Mouse (Mus musculus): ENCODE data around the gene Cmc1. TPM values are rescaled to one million over a fixed set of nuclear protein-coding genes. Genes with fewer than 3 reads are reported as not detected.
A peak's percentile ranks its signal among the peaks of the same experiment; 100 is the strongest.

Cmc1 gene
- polyA plus RNA-seq, 1 experiment from 2014 or later = 30.5 TPM

DNA sequence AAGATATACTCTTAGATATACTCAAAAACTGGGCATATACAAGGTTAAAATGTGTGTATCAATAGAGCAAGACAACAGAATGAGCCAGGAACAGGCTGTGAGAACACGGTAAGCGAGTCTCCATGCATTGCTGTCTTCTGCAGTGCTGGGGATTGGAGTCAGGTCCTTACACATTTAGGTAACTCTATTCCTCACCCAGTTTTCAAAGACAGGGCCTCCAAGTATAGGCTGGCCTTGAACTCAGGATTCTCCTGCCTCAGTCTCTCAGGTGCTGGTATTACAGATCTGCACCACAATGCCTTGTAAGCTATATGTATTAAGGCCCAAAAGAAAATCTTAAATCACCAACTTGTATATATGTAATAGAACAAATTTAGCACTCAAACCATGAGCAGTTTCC lies 49.5 kb downstream of the Cmc1 start:
- H3K4me2 ChIP-seq (ENCODE audit: low read length) = no peak overlapping the region
- 96% methylated on average over 2 of the region's 2 CpGs for WGBS
- H3K27me3 ChIP-seq (ENCODE audit: control insufficient read depth, insufficient read depth, low read depth, low read length) = no peaks in the 10 kb centered on the region
- no peak overlapping the region for H3K27ac ChIP-seq (ENCODE audit: low read length)
- no peak for ATAC-seq
- H3K9ac ChIP-seq (ENCODE audit: low read depth, low read length) = no peak overlapping the region
- H3K9me3 ChIP-seq (replicated peaks; ENCODE audit: control insufficient read depth, low read length, poor library complexity, severe bottlenecking) = no peaks in the 10 kb centered on the region
- H3K4me3 ChIP-seq (ENCODE audit: low read depth, low read length) = no peak overlapping the region
- no peaks in the 10 kb centered on the region for H3K36me3 ChIP-seq (ENCODE audit: control insufficient read depth, insufficient read depth, low read length)
- peaks cover 3% of the 10 kb centered on the region; the same call in 1 of the 2 replicates for H3K4me1 ChIP-seq (ENCODE audit: control insufficient read depth, insufficient read depth, low read length)

DNA sequence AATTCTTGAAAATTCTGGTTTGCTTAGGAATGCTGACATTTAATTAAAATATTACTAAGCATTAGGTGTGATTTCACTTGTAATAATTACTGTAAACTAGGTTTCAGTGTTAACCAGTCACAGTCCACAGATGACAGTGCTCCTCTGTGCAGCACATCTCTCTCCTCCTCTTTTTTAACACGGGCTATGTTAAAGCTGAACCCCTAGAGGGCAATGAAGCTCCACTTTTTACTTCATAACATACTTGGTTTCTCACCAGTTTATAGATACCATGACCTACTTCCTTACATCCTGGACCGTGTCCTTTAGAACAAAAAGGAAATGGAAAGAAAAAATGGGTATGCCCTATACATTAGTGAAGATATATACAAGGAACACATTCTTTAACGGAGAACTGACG lies 50.6 kb downstream of the Cmc1 start:
- no peak overlapping the region for H3K4me3 ChIP-seq (ENCODE audit: low read depth, low read length)
- 0 out of 2 replicates have a peak, but pooled peaks have one; percentile 60 for ATAC-seq
- H3K4me2 ChIP-seq (ENCODE audit: low read length) = no peak overlapping the region
- H3K36me3 ChIP-seq (ENCODE audit: control insufficient read depth, insufficient read depth, low read length) = no peaks in the 10 kb centered on the region
- no peak overlapping the region for H3K9ac ChIP-seq (ENCODE audit: low read depth, low read length)
- WGBS = 55% methylated on average over 4 of the region's 4 CpGs
- H3K4me1 ChIP-seq (ENCODE audit: control insufficient read depth, insufficient read depth, low read length) = peaks cover 3% of the 10 kb centered on the region; the same call in 1 of the 2 replicates
- no peak overlapping the region for H3K27ac ChIP-seq (ENCODE audit: low read length)
- H3K27me3 ChIP-seq (ENCODE audit: control insufficient read depth, insufficient read depth, low read depth, low read length) = no peaks in the 10 kb centered on the region
- H3K9me3 ChIP-seq (replicated peaks; ENCODE audit: control insufficient read depth, low read length, poor library complexity, severe bottlenecking) = no peaks in the 10 kb centered on the region

DNA sequence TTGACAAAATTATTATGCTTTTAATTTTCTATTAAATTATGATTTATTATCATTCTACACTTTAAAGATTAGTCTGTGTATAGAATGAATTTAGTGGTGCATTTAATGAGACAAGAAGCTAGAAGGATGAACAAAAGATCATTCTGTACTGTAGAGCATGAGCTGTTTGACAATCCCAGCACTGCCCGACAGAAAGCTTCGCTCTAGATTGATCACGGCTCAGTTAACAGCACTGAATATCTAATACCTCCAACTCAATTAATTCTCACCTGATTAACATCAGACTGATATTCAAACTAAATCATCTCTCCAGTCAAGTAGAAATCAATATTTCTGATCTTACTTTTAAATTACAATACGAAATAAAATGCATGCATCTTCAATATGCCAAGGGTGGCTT lies 66.1 kb downstream of the Cmc1 start:
- no peaks in the 10 kb centered on the region for H3K27me3 ChIP-seq (ENCODE audit: control insufficient read depth, insufficient read depth, low read depth, low read length)
- no peak overlapping the region for H3K4me3 ChIP-seq (ENCODE audit: low read depth, low read length)
- H3K9me3 ChIP-seq (replicated peaks; ENCODE audit: control insufficient read depth, low read length, poor library complexity, severe bottlenecking) = no peaks in the 10 kb centered on the region
- ATAC-seq = no peak
- H3K9ac ChIP-seq (ENCODE audit: low read depth, low read length) = no peak overlapping the region
- H3K36me3 ChIP-seq (ENCODE audit: control insufficient read depth, insufficient read depth, low read length) = no peaks in the 10 kb centered on the region
- 52% methylated on average over 4 of the region's 4 CpGs for WGBS
- H3K4me2 ChIP-seq (ENCODE audit: low read length) = no peak overlapping the region
- H3K27ac ChIP-seq (ENCODE audit: low read length) = no peak overlapping the region
- 0 out of 2 replicates have a peak, but pooled peaks cover 2% of the 10 kb centered on the region for H3K4me1 ChIP-seq (ENCODE audit: control insufficient read depth, insufficient read depth, low read length)

DNA sequence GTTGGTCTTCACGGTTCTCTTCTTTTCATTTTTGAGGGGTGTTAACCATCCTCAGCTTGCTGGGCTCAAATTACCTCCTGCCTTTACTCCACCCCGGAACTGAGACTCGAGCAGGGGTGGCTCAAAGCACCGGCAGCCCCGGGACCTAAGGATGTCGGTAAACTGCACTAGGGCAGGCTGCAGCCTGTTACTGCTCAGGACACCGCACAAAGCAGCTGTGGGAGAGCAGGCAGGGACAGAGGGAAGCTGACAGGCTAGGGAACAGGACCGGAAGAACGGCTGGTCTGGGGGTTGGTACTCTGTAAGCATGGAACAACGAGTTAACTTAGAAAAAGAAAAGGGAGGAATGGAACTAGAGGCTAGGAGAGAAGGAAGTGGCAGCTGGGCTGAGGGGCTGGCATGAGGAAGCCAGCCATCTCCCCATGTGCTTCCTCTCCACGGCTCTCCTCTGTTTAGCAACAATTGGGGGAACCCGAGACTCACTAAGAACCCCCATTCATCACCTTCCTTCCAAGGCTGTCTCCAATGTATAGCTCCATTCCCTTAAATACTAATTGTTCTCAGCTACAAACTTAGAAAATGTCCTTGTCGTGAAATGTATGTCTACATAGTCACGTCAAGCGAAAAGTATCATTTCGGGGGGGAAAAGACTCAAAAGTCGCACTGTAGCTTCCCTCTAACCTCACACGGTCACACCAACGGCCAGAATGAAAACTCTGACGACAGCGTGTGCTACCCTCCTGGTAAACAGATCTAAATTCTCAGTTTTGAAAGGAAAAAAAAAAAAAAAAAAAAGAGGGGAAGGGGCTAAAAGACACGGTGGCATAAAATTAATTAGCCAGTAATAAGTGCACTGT lies 67.2 kb downstream of the Cmc1 start:
- Histone ChIP-seq H3K27me3 (ENCODE audit: control insufficient read depth, insufficient read depth, low read depth, low read length) (no peaks in the 10 kb centered on the region), H3K9me3 (replicated peaks; ENCODE audit: control insufficient read depth, low read length, poor library complexity, severe bottlenecking) (no peaks in the 10 kb centered on the region), H3K4me3 (ENCODE audit: low read depth, low read length) (peak overlapping the region; percentile 16; the same call in 1 of the 2 replicates), H3K27ac (ENCODE audit: low read length) (no peak overlapping the region), H3K36me3 (ENCODE audit: control insufficient read depth, insufficient read depth, low read length) (no peaks in the 10 kb centered on the region), H3K4me1 (ENCODE audit: control insufficient read depth, insufficient read depth, low read length) (0 out of 2 replicates have a peak, but pooled peaks cover 2% of the 10 kb centered on the region), H3K4me2 (ENCODE audit: low read length) (peak overlapping the region; percentile 46), H3K9ac (ENCODE audit: low read depth, low read length) (0 out of 2 replicates have a peak overlapping the region, but pooled peaks have one; percentile 44)
- 39% methylated on average over 22 of the region's 22 CpGs for WGBS
- no peak for ATAC-seq

DNA sequence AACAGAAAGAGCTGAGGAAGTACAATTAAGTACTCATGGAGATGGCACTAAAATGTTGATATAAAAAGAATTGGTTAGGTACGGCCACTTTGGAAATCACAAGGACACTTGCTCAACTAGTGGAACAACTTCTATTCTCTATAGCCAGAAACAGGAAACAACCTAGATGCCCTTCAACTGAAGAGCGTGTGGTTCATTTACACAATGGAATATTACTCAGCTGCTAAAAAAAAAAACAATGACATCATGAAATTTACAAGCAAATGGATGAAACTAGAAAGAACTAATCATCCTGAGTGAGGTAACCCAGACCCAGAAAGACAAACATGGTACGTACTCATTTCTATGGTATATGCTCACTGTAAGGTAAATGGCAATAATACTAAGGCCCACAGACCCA lies 76.6 kb downstream of the Cmc1 start:
- Histone ChIP-seq H3K9me3 (replicated peaks; ENCODE audit: control insufficient read depth, low read length, poor library complexity, severe bottlenecking) (no peaks in the 10 kb centered on the region), H3K36me3 (ENCODE audit: control insufficient read depth, insufficient read depth, low read length) (no peaks in the 10 kb centered on the region), H3K27me3 (ENCODE audit: control insufficient read depth, insufficient read depth, low read depth, low read length) (no peaks in the 10 kb centered on the region), H3K4me1 (ENCODE audit: control insufficient read depth, insufficient read depth, low read length) (no peaks in the 10 kb centered on the region), H3K27ac (ENCODE audit: low read length) (no peak overlapping the region), H3K4me2 (ENCODE audit: low read length) (no peak overlapping the region), H3K9ac (ENCODE audit: low read depth, low read length) (no peak overlapping the region), H3K4me3 (ENCODE audit: low read depth, low read length) (no peak overlapping the region)
- no peak for ATAC-seq
- 93% methylated on average over 3 of the region's 3 CpGs for WGBS

DNA sequence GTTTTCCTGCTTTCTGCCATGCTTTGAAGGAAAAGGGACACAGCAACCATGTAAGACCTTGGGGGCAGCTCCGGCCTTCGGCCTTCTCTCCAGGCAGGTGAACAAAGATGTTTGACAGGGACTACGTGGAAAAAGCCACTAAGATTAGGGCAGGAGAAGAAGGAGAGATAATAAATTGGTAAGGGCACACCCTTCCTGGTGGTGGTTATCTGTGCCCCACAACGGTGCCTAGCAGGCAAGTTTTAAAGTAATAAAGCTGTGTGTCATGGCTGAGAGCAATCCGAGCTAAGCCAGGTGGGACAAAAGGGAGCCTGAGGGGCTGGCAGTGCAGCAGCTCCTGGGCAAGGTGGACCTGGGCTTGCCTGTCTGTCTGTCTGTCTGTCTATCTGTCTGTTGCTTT lies 77.9 kb downstream of the Cmc1 start:
- Histone ChIP-seq H3K4me3 (ENCODE audit: low read depth, low read length) (no peak overlapping the region), H3K4me1 (ENCODE audit: control insufficient read depth, insufficient read depth, low read length) (no peaks in the 10 kb centered on the region), H3K27ac (ENCODE audit: low read length) (no peak overlapping the region), H3K27me3 (ENCODE audit: control insufficient read depth, insufficient read depth, low read depth, low read length) (no peaks in the 10 kb centered on the region), H3K9me3 (replicated peaks; ENCODE audit: control insufficient read depth, low read length, poor library complexity, severe bottlenecking) (no peaks in the 10 kb centered on the region), H3K4me2 (ENCODE audit: low read length) (no peak overlapping the region), H3K9ac (ENCODE audit: low read depth, low read length) (no peak overlapping the region), H3K36me3 (ENCODE audit: control insufficient read depth, insufficient read depth, low read length) (no peaks in the 10 kb centered on the region)
- 93% methylated on average over 5 of the region's 5 CpGs for WGBS
- ATAC-seq = no peak

DNA sequence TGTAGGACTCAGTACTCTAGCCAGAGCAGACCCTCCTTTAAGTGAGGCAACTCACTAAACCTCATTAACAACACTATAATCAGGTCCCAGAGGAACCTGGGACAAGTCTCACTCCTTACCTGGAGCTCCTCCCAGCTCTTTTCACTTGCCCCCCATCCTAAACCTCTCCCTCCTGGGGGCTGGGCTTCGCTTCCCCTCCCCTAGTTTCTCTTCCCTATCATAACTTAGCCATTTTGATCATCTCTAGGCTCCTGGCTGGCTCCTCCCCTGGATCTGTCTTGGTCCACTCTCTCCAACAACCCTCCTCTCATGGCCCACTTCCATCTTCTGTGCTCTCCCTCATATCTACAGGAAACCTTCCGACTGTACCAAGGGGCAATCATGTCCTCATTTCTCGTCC lies 78.6 kb downstream of the Cmc1 start:
- ATAC-seq = no peak
- no peaks in the 10 kb centered on the region for H3K36me3 ChIP-seq (ENCODE audit: control insufficient read depth, insufficient read depth, low read length)
- no peaks in the 10 kb centered on the region for H3K9me3 ChIP-seq (replicated peaks; ENCODE audit: control insufficient read depth, low read length, poor library complexity, severe bottlenecking)
- H3K27me3 ChIP-seq (ENCODE audit: control insufficient read depth, insufficient read depth, low read depth, low read length) = no peaks in the 10 kb centered on the region
- no peak overlapping the region for H3K27ac ChIP-seq (ENCODE audit: low read length)
- H3K9ac ChIP-seq (ENCODE audit: low read depth, low read length) = no peak overlapping the region
- no peaks in the 10 kb centered on the region for H3K4me1 ChIP-seq (ENCODE audit: control insufficient read depth, insufficient read depth, low read length)
- WGBS = 82% methylated on average over 3 of the region's 3 CpGs
- no peak overlapping the region for H3K4me3 ChIP-seq (ENCODE audit: low read depth, low read length)
- H3K4me2 ChIP-seq (ENCODE audit: low read length) = no peak overlapping the region

DNA sequence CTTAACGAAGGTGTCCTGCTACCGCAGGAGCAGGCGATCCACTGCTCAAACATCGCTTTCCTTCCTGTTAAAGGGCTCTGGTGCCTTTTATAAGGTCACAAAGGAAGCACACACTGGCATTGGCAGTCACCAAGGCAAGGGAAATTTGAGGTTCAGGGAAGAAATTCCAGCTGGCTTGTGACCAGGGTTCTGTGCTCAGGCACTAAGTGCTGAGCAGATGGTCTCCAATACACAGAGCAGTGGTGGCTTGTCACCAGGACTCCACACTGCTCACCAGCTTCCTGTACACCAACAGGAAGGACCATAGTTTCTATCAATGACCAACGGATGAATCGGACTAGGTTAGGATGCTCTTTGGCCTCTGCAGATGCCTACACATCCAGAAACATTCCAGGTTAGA lies 79.5 kb downstream of the Cmc1 start:
- Histone ChIP-seq H3K27me3 (ENCODE audit: control insufficient read depth, insufficient read depth, low read depth, low read length) (no peaks in the 10 kb centered on the region), H3K9ac (ENCODE audit: low read depth, low read length) (no peak overlapping the region), H3K36me3 (ENCODE audit: control insufficient read depth, insufficient read depth, low read length) (0 out of 2 replicates have a peak, but pooled peaks cover 3% of the 10 kb centered on the region), H3K9me3 (replicated peaks; ENCODE audit: control insufficient read depth, low read length, poor library complexity, severe bottlenecking) (no peaks in the 10 kb centered on the region), H3K4me2 (ENCODE audit: low read length) (no peak overlapping the region), H3K4me1 (ENCODE audit: control insufficient read depth, insufficient read depth, low read length) (no peaks in the 10 kb centered on the region), H3K4me3 (ENCODE audit: low read depth, low read length) (no peak overlapping the region), H3K27ac (ENCODE audit: low read length) (no peak overlapping the region)
- WGBS = 91% methylated on average over 6 of the region's 6 CpGs
- ATAC-seq = no peak

DNA sequence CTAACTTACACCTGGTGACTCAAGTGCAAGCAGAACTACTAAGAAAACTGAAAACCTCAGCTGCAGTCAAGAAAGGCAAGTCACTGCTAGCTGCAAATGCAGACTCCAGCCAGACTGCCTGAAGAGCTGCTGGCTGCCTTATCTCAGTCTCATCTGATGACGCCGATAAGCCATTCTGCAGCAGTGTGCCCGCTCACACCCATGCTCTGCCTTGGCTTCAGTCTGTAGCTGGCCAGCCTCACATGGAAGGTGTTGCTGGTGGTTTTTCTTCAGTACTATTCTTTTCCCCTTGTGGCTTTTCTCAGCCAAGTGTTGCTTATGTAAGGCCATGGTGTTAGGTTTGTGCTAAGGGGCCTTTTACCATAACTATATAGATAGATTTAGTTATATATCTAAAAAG lies 90.9 kb downstream of the Cmc1 start:
- no peaks in the 10 kb centered on the region for H3K9me3 ChIP-seq (replicated peaks; ENCODE audit: control insufficient read depth, low read length, poor library complexity, severe bottlenecking)
- H3K27me3 ChIP-seq (ENCODE audit: control insufficient read depth, insufficient read depth, low read depth, low read length) = no peaks in the 10 kb centered on the region
- H3K9ac ChIP-seq (ENCODE audit: low read depth, low read length) = no peak overlapping the region
- H3K4me3 ChIP-seq (ENCODE audit: low read depth, low read length) = no peak overlapping the region
- peaks cover 15% of the 10 kb centered on the region for H3K36me3 ChIP-seq (ENCODE audit: control insufficient read depth, insufficient read depth, low read length)
- H3K27ac ChIP-seq (ENCODE audit: low read length) = no peak overlapping the region
- WGBS = 97% methylated on average over 3 of the region's 3 CpGs
- no peaks in the 10 kb centered on the region for H3K4me1 ChIP-seq (ENCODE audit: control insufficient read depth, insufficient read depth, low read length)
- no peak overlapping the region for H3K4me2 ChIP-seq (ENCODE audit: low read length)
- ATAC-seq = no peak
